In the genomic region with DNA sequence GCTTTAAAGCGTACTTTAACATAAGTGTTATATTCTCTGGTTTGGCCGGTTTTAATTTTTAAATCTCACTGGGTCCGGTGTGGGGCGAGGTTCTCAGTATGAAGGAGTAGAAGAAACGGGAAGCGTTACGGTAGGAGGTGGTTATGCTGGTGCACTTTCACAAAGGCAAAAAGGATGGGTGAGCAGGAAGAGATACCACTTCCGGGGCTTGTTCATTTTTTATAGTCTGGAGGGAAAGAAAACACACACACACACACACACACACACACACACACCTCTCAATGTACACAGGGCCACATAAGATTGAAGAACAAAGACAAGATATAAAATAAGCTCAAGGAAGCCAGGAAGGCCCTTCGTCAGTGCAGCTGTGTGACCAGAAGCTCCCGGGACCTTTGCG, we compare ENCODE assay signal across 13 mouse cellular contexts.
A peak's percentile ranks its signal among the peaks of the same experiment; 100 is the strongest.
DNase-seq lines count a peak whose midpoint lies in the region; ATAC-seq lines count a peak whose summit lies in the region.
"Had no signal": no experiment of that assay in that cellular context is flagged by ENCODE, and none has a peak within 500 bp of the region (broad histone marks: within the 10 kb centered on the region; RNA-seq: fewer than 3 reads in every experiment).

No protein-coding gene starts in this region.

- ATAC-seq in CD4-positive, CD25-positive, alpha-beta regulatory T cell, adult 4 months = peak; percentile 94
- peak; percentile 84 for ATAC-seq in megakaryocyte, adult 5-6 weeks (ENCODE audit: poor library complexity, severe bottlenecking)
- ATAC-seq in erythroblast, adult 5-6 weeks (replicated peaks; ENCODE audit: low FRiP score, poor library complexity, severe bottlenecking) = no peak
- ATAC-seq: forebrain, embryonic 15.5 days had no signal

- peak; percentile 69 for DNase-seq in T-cell, adult 2 months (ENCODE audit: low spot score)
- peak; percentile 77 for DNase-seq in thymus, postnatal 0 days (ENCODE audit: low spot score)
- DNase-seq in right cerebral cortex, adult 2 months (ENCODE audit: low spot score in 2 of 2) = no peak
- no peak for DNase-seq in adrenal gland, adult (ENCODE audit: inconsistent age in 2 of 2, low spot score in 1 of 2)
- DNase-seq: cerebellum, postnatal 10 days; gastrocnemius, postnatal 10 days; heart, postnatal 4 days; kidney, adult 18-20 months; kidney, postnatal 4 days had no signal

Comparison
In these comparisons a context has a peak if more than half of its experiments do, and no peak if none do; other contexts are left out.
1. DNase-seq: peak in T-cell, adult 2 months (single experiment) and thymus, postnatal 0 days (single experiment); none in right cerebral cortex, adult 2 months (0 of 2) and adrenal gland, adult (0 of 2).